Mouse (Mus musculus) olfactory bulb, adult 2 months (tissue): Measurements from ENCODE around the gene Rcsd1.

ENCODE experiments used
- CTCF ChIP-seq: fragments of 200-500 bp; IDR thresholded peaks from 2 replicates; pipeline ENCODE4 v1.5.1; 2012; ENCODE audit warnings: low read depth, mild to moderate bottlenecking, low read length, moderate library complexity; ENCODE audit not compliant: insufficient read depth
- POLR2A ChIP-seq: fragments of 200-500 bp; IDR thresholded peaks from 2 replicates; pipeline ENCODE4 v1.6.1; 2012; ENCODE audit warnings: mild to moderate bottlenecking, low read depth, low read length, moderate library complexity; ENCODE audit not compliant: insufficient read depth

DNA sequence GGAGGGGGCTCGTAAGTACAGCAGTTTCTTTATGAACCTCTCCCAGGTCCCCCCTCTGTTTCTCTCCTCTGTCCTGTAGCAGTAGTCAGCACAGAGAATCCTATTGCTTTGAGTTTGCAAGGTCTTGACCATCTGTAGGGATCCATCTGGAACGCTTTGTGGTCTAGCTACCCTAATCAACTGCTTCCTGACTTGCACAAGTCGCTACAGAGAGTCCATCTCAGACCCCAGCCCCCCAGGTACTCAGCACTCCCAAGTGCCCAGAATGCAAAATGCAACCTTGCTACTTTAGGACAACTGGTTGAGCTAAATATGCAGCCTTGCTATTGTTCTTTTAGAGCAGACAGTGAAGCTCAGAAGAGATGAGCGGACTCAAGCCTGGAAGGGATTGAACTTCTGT, 3.1 kb downstream of the Rcsd1 start:
- TF ChIP-seq POLR2A (no peak), CTCF (no peak)
